Mouse (Mus musculus) G1E (cell line): Measurements from ENCODE around the gene Ddrgk1. TPM values are rescaled to one million over a fixed set of nuclear protein-coding genes. Genes with fewer than 3 reads are reported as not detected.

Source experiments
- ATAC-seq: 2 replicates; pipeline ENCODE4 v1.8.0; 2016; ENCODE audit warnings: mild to moderate bottlenecking; ENCODE audit not compliant: insufficient number of reproducible peaks, poor library complexity, low FRiP score, severe bottlenecking; ENCODE audit errors: extremely low read depth
- DNase-seq: peaks from one replicate; pipeline ENCODE4 v3.0.0; 2012; ENCODE audit warnings: low spot score
- H3K27me3 ChIP-seq: 2 replicates; pipeline ENCODE4 v1.6.1; 2012; ENCODE audit warnings: mild to moderate bottlenecking, low read length, inconsistent platforms; ENCODE audit not compliant: insufficient read depth
- H3K36me3 ChIP-seq: replicated peaks from 2 replicates; pipeline ENCODE3; 2012; ENCODE audit warnings: mild to moderate bottlenecking, inconsistent platforms
- H3K4me1 ChIP-seq: 2 replicates; pipeline ENCODE4 v1.6.1; 2012; ENCODE audit warnings: low read depth, low read length, inconsistent platforms, mixed read lengths; ENCODE audit not compliant: insufficient read depth
- H3K4me3 ChIP-seq: 2 replicates; pipeline ENCODE4 v1.5.1; 2012; ENCODE audit warnings: low read depth, mild to moderate bottlenecking, inconsistent platforms, low read length, moderate library complexity, mixed read lengths
- H3K9me3 ChIP-seq: replicated peaks from 2 replicates; pipeline ENCODE4 v1.6.1; 2012; ENCODE audit warnings: inconsistent platforms
- CTCF ChIP-seq: IDR thresholded peaks from 2 replicates; pipeline ENCODE4 v1.5.1; 2012; ENCODE audit warnings: low read depth, low read length, inconsistent platforms, mixed read lengths
- GATA1 ChIP-seq: IDR thresholded peaks from 2 replicates; pipeline ENCODE4 v1.6.1; 2012; ENCODE audit warnings: borderline replicate concordance, low read length, inconsistent platforms, mixed read lengths
- GATA2 ChIP-seq: IDR thresholded peaks from 2 replicates; pipeline ENCODE4 v1.6.1; 2012; ENCODE audit warnings: low read depth, low read length, inconsistent platforms, borderline replicate concordance
- POLR2AphosphoS5 ChIP-seq: IDR thresholded peaks from 2 replicates; pipeline ENCODE4 v1.6.1; 2012; ENCODE audit warnings: low read depth, low read length, inconsistent platforms; ENCODE audit not compliant: insufficient replicate concordance
- TAL1 ChIP-seq: conservative IDR thresholded peaks from 2 replicates; pipeline ENCODE4 v1.6.1; 2012; ENCODE audit warnings: low read depth, low read length, inconsistent platforms, mixed read lengths
- polyA plus RNA-seq: library from polyadenylated mRNA; stranded (reverse); fragments of >175 nt; gene quantifications from 2 replicates; pipeline ENCODE4 v1.2.3, GENCODE M21; 2012
- total RNA-seq, 2 experiments: library from RNA; stranded (forward) in 1 of 2; stranded (reverse) in 1 of 2; fragments of 200-1000 nt in 1 of 2; fragments of >200 nt in 1 of 2; fragmentation: Nextera tagmentation in 1 of 2; gene quantifications; 2 replicates each; pipeline ENCODE4 v1.2.3; 2014 to 2017

Ddrgk1 gene
- total and polyA plus RNA-seq, 3 experiments = 29.9 to 67.4 (median 47.4) TPM

- H3K4me1 ChIP-seq = peaks cover 18% of the 10 kb centered on the region
- peak; percentile 34 for ATAC-seq
- H3K27me3 ChIP-seq = peaks cover 59% of the 10 kb centered on the region
- no peaks in the 10 kb centered on the region for H3K9me3 ChIP-seq
- DNase-seq = peak; percentile 61
- peak within 1 kb of the TSS; percentile 71 for H3K4me3 ChIP-seq
- H3K36me3 ChIP-seq = no peaks in the 10 kb centered on the region
- TF ChIP-seq GATA2 (no peak), TAL1 (no peak), GATA1 (no peak)
Measured at GRCm38 (mm10) chr2:130697153-130697810, 32.8 kb upstream of the Ddrgk1 start, which contains the start of gene Slc4a11. Slc4a11 (minus strand) TSS chr2:130697519.

- no peak for ATAC-seq
Measured at GRCm38 (mm10) chr2:130696700-130697152, 32.3 kb upstream of the Ddrgk1 start.

GRCm38 (mm10) chr2:130693563-130693962 is 29.1 kb upstream of the Ddrgk1 start:
- Histone ChIP-seq H3K36me3 (no peaks in the 10 kb centered on the region), H3K4me1 (peaks cover 26% of the 10 kb centered on the region), H3K27me3 (peaks cover 66% of the 10 kb centered on the region), H3K9me3 (no peaks in the 10 kb centered on the region), H3K4me3 (no peak overlapping the region)
- DNase-seq (no peak), ATAC-seq (no peak)
- no peak for TF ChIP-seq GATA2
- no peak for TF ChIP-seq GATA1
- no peak for TF ChIP-seq CTCF
- TF ChIP-seq TAL1 = no peak
- no peak for TF ChIP-seq POLR2AphosphoS5

More at GRCm38 (mm10) chr2:130696700-130697152, 32.3 kb upstream of the Ddrgk1 start:
- no peak for TF ChIP-seq GATA2
- TF ChIP-seq TAL1 = no peak
- no peak for TF ChIP-seq GATA1
- TF ChIP-seq CTCF = no peak
- TF ChIP-seq POLR2AphosphoS5 = no peak
- no peaks in the 10 kb centered on the region for H3K9me3 ChIP-seq
- peaks cover 18% of the 10 kb centered on the region for H3K4me1 ChIP-seq
- peaks cover 63% of the 10 kb centered on the region for H3K27me3 ChIP-seq
- peak overlapping the region; percentile 71; the same call in 1 of the 2 replicates for H3K4me3 ChIP-seq
- DNase-seq = no peak
- H3K36me3 ChIP-seq = no peaks in the 10 kb centered on the region

GRCm38 (mm10) chr2:130689011-130689410 is 24.6 kb upstream of the Ddrgk1 start:
- Histone ChIP-seq H3K4me3 (no peak overlapping the region), H3K9me3 (no peaks in the 10 kb centered on the region), H3K4me1 (peaks cover 8% of the 10 kb centered on the region; the same call in 1 of the 2 replicates), H3K36me3 (peaks cover 15% of the 10 kb centered on the region), H3K27me3 (peaks cover 45% of the 10 kb centered on the region)
- ATAC-seq (no peak), DNase-seq (no peak)
- no peak for TF ChIP-seq CTCF
- no peak for TF ChIP-seq GATA1
- TF ChIP-seq POLR2AphosphoS5 = no peak
- TF ChIP-seq GATA2 = no peak
- TF ChIP-seq TAL1 = no peak

GRCm38 (mm10) chr2:130685426-130685825 is 21.0 kb upstream of the Ddrgk1 start:
- no peak overlapping the region for H3K4me3 ChIP-seq

GRCm38 (mm10) chr2:130681531-130681930 is 17.1 kb upstream of the Ddrgk1 start:
- TF ChIP-seq GATA2 = no peak
- no peak for TF ChIP-seq TAL1
- no peak for TF ChIP-seq POLR2AphosphoS5
- TF ChIP-seq GATA1 = no peak
- no peak for ATAC-seq
- no peaks in the 10 kb centered on the region for H3K4me1 ChIP-seq
- H3K9me3 ChIP-seq = no peaks in the 10 kb centered on the region
- no peak for DNase-seq
- H3K4me3 ChIP-seq = no peak overlapping the region
- H3K27me3 ChIP-seq = peaks cover 7% of the 10 kb centered on the region; the same call in 1 of the 2 replicates
- H3K36me3 ChIP-seq = peaks cover 87% of the 10 kb centered on the region

More at GRCm38 (mm10) chr2:130685426-130685825, 21.0 kb upstream of the Ddrgk1 start:
- peaks cover 26% of the 10 kb centered on the region for H3K27me3 ChIP-seq
- no peak for DNase-seq
- no peaks in the 10 kb centered on the region for H3K4me1 ChIP-seq
- no peaks in the 10 kb centered on the region for H3K9me3 ChIP-seq
- H3K36me3 ChIP-seq = peaks cover 48% of the 10 kb centered on the region
- TF ChIP-seq CTCF (no peak), GATA1 (no peak), POLR2AphosphoS5 (no peak), GATA2 (no peak), TAL1 (no peak)
- no peak for ATAC-seq
